Mouse (Mus musculus): ENCODE results near the gene Men1.
A peak's percentile ranks its signal among the peaks of the same experiment; 100 is the strongest.
"Not testable (repeated sequence)": the region's sequence is repeated elsewhere in the genome, so short reads cannot be mapped to it uniquely, and the experiment has no call there.

The Men1 gene

DNA sequence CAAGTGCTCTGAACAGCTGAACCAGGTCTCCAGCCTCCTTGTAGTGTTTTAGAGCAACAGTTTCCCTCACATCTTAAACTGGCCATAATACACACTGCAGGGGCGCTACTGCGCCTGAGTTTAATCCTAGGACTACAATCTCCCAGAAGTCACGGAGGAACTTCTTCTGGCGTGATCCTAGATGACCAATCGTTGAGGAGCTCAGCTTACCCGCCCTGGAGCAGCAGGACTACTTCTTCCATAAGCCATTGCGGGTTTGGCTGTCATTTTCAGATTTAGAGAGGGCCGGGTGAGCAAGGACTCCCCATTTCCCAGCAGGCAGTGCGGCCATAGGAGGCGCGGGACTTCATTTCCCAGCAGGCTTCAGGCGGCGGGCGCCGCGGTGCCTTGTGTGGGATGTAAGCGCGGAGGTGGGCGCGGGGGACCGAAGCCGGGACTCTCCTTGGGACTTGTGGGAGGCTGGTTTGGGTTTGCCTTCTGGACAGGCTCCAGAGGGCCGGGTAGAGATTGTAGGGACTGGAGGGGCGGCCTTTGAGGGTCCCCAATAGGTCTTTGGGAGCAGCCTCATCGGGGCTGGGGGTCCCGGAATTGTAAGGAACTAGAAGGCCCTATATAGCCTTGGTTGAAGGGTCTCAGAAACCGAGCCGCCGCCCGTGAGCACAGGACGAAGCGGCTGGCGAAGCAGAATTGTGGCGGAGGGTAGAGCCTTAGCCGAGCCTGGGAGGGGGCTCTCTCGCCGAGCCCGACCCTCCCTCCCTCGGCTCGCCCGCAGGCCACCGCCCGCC, at the start of gene Men1:
Gene Men1, plus strand, starts transcription at position 307 of the 785 bp plus-strand sequence.
- peak; percentile 77 for DNase-seq (ENCODE audit: low spot score)

DNA sequence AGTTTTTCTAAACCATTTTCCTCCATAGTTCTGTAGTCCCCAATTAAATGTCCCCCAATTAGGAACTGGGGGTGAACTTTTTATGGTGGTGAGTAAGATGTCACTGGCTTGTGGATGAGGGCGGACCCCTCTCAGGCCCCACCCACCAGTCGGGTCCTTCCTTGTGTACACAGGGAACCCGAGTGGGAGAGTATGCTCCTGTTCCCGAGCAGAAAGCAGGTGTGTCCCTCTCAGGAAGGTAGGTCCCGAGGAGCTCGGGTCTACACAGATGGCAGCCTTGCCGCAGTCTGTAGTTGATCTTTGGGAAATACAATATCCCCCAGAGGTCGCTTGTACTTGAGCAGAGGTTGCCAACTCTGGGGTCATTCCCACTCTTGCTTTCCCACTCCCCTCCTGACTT, 49.6 kb upstream of the Men1 start:
- DNase-seq (ENCODE audit: low spot score) = no peak

DNA sequence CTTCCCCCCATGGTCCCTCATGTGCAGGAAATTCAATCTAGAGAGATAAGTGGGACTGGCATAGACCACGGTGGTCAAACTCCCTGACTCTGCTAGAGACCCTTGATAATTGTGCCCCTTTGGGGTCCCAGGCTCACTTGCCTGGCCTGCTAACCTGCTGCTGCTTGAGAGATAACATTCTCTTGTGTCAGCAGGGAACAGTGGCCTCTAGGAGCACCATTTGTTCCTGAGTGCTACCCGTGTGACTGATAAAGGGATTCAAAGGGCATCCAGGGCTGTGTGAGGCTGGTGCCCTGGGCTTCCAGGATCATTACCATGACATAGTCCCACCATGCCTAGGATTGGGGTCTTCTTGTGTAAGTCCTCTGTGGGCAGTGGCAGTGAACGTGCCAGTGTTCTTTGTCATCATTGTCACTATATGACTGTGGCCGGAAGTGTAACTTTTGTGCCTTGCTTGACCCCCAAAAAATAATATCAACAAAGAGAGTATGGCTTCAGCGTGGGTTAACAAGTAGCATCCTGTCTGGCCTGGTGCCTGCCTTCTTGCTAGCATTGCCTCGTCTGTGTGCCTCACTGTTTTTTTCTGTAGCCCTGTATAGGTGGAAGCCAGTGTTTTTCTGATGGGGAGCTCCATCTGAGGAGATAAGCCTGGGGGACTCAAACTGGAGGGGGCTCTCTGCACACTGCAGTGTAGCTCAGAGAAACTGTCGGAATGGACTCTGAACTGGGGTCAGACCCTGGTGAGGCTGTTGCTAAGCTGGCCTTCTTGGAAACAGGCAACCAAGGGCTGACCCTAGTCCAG, 48.9 kb upstream of the Men1 start:
- DNase-seq (ENCODE audit: low spot score) = no peak

- DNase-seq (ENCODE audit: low spot score) = no peak
Observed at GRCm38 (mm10) chr19:6286434-6287401, 48.1 kb upstream of the Men1 start.

GRCm38 (mm10) chr19:6288236-6288894, 46.4 kb upstream of the Men1 start:
- DNase-seq (ENCODE audit: low spot score) = no peak

GRCm38 (mm10) chr19:6289696-6290238, 45.0 kb upstream of the Men1 start:
- DNase-seq (ENCODE audit: low spot score) = no peak

DNA sequence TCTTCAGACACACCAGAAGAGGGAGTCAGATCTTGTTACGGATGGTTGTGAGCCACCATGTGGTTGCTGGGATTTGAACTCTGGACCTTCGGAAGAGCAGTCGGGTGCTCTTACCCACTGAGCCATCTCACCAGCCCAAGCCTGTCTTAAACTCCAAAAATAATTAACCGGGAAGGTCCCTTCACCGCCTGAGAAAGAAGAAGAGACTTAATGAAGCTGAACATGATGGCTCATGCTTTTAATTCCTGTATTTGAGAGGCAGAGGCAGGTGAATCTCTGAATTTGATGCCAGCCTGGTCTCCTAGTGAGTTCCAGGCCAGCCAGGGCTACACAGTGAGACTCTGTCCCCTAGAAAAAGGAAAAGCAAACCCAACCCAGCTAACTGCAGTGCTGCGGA, 44.1 kb upstream of the Men1 start:
- not testable (repeated sequence) for DNase-seq (ENCODE audit: low spot score)

- no peak for DNase-seq (ENCODE audit: low spot score)
Observed at GRCm38 (mm10) chr19:6291117-6291781, 43.5 kb upstream of the Men1 start.

DNA sequence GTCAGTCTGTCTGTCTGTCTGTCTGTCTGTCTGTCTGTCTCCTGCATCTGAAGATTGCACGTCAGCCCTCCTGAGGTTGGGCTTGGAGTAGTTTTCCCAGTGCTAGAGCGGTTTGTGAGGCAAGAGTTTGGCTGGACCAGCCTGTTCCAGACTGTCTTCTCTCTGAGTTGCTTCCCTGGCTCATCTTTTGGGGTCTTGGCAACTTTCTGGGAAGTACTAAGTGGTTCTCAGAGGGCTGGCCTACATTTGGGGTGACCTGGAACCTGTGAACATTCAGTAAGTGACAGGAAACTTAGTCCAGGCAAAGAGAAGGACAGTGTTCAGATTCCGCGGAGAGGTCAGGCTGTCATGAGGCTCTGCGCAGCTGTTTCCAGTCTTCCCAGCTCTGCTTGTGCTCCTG, 42.5 kb upstream of the Men1 start:
- no peak for DNase-seq (ENCODE audit: low spot score)

DNA sequence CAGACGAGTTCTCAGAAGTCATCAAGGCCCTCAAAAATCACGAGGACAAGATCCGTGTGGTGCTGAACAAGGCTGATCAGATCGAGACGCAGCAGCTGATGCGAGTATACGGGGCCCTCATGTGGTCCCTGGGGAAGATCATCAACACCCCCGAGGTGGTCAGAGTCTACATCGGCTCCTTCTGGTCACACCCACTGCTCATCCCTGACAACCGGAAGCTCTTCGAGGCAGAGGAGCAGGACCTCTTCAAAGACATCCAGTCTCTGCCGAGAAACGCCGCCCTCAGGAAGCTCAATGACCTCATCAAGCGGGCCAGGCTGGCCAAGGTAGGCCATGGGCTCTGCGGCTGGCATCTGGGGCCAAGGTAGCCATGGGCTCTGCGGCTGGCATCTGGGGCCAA, 40.5 kb upstream of the Men1 start:
- DNase-seq (ENCODE audit: low spot score) = no peak

GRCm38 (mm10) chr19:6296551-6297210, 38.1 kb upstream of the Men1 start:
- DNase-seq (ENCODE audit: low spot score) = no peak

- DNase-seq (ENCODE audit: low spot score) = no peak
Observed at GRCm38 (mm10) chr19:6297641-6298040, 37.1 kb upstream of the Men1 start.

DNA sequence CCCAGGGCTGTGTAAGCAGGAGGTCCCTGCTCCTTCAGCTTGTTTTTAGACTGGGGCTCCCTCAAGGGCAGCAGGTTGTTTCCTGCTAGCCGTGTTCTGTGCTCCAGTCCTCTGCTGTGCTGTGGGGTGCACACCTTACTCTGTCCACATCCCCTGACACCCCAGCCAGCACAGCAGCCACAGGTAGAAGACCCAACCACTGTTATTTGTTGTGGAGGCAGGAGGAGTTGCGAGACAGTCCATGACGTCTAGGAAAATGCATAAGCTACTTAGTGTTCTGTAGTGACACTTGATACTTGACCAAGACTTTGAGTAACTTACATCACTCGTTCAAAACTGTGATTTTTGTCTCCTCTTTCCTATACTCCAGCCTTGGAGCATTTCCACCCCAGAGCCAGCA, 35.8 kb upstream of the Men1 start:
- no peak for DNase-seq (ENCODE audit: low spot score)

- DNase-seq (ENCODE audit: low spot score) = no peak
Observed at GRCm38 (mm10) chr19:6299450-6300267, 35.1 kb upstream of the Men1 start.

DNA sequence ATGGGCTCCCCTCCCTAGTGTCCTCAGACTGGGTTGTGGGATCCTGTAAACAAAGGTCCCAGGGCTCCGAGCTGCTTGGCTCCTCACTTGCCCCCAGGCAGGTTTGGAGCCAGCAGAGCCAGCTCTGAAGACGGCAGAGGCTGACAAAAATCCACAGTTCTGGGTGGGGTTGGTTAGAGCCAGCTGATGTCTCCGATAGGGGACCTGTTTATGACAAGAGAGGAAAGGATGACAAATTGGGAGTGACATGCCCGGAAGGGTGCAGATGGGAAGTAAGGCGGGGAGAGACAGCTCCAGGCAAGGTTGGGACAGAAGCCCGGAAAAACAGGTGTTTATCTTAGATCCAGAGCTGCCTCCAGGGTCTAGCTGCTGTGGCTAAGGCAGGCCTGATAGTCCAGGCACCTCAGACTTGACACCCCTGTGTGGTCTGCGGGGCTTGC, 34.4 kb upstream of the Men1 start:
- DNase-seq (ENCODE audit: low spot score) = peak; percentile 51

DNA sequence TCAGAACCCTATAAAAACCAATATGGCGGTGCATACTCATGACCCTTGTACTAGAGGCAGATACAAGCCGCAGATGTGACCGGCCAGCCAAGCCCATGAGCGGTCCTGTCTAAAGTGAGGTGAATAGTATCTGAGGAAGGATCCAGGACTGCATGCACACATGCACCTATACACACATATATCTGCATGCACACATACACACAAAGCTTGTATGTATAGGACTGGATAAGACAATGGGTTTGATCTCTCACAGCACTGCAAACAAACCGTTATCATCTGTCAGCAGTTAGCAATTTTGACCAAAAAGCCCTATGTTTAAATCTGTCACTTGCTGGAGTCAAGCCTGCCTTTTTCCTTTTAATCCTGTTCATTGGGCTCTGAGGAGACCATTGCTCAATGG, 32.7 kb upstream of the Men1 start:
- no peak for DNase-seq (ENCODE audit: low spot score)

GRCm38 (mm10) chr19:6302522-6302921, 32.3 kb upstream of the Men1 start:
- DNase-seq (ENCODE audit: low spot score) = no peak

GRCm38 (mm10) chr19:6303831-6304230, 30.9 kb upstream of the Men1 start:
- no peak for DNase-seq (ENCODE audit: low spot score)

- DNase-seq (ENCODE audit: low spot score) = peak; percentile 83
Observed at GRCm38 (mm10) chr19:6304787-6305516, 29.8 kb upstream of the Men1 start.
